ENCODE assay signal across 20 mouse cellular contexts in the genomic region with DNA sequence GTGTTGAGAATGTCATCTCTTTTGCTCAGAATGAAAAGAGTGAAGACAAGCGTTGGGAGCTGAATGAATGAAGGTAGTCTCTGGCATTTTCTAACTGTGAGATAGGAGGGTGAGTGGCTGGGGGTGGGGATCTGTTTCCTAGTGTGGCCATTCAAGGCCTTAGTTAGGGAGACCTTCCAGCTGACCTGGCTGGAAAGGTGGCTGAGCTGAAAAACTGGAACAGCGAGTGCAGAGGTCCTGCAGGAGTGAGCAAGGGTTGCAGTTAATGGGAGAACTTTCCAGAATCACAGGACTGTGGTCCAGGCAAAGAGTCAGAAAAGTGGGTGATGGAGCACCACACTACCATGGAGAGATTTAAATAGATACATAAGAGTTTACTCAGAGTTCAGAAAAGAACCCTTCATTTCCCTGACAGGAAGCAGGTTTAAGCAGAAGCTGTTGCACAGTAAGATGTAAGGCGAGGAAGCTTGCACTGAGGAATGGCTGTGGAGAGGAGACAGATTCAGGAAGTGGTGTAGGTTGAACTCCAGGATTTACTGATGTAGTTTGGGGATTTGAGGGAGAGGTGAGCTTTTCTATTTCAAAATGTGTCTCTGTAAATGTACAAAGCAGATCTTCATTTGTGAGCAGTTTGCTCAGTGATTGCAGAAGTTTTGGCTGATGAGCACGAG. TPM values are rescaled to one million over a fixed set of nuclear protein-coding genes. Genes with fewer than 3 reads are reported as not detected.
DNase-seq lines count a peak whose midpoint lies in the region; ATAC-seq lines count a peak whose summit lies in the region.
"Had no signal": no experiment of that assay in that cellular context is flagged by ENCODE, and none has a peak within 500 bp of the region (broad histone marks: within the 10 kb centered on the region; RNA-seq: fewer than 3 reads in every experiment).

No protein-coding gene starts in this region.

- H3K4me1 ChIP-seq in heart, embryonic 10.5 days = peaks cover 25% of the 10 kb centered on the region
- peaks cover 13% of the 10 kb centered on the region for H3K4me1 ChIP-seq in midbrain, embryonic 16.5 days (ENCODE audit: control insufficient read depth, insufficient read depth, low read length)
- H3K4me1 ChIP-seq in midbrain, embryonic 15.5 days = peaks cover 9% of the 10 kb centered on the region
- H3K4me1 ChIP-seq in kidney, embryonic 15.5 days = peaks cover 12% of the 10 kb centered on the region
- H3K4me1 ChIP-seq in intestine, embryonic 15.5 days (replicated peaks) = 0 out of 2 replicates have a peak, but pooled peaks cover 3% of the 10 kb centered on the region

- H3K27me3 ChIP-seq in heart, embryonic 10.5 days (ENCODE audit: insufficient read depth, poor library complexity, severe bottlenecking) = no peaks in the 10 kb centered on the region
- no peaks in the 10 kb centered on the region for H3K27me3 ChIP-seq in midbrain, embryonic 16.5 days (ENCODE audit: control insufficient read depth, insufficient read depth, low read depth, low read length)
- no peaks in the 10 kb centered on the region for H3K27me3 ChIP-seq in midbrain, embryonic 15.5 days (replicated peaks)
- H3K27me3 ChIP-seq in kidney, embryonic 15.5 days = no peaks in the 10 kb centered on the region
- no peaks in the 10 kb centered on the region for H3K27me3 ChIP-seq in intestine, embryonic 15.5 days (replicated peaks)
- H3K27me3 ChIP-seq: forebrain, embryonic 12.5 days; liver, embryonic 13.5 days; neural tube, embryonic 13.5 days had no signal

- no peak overlapping the region for H3K4me2 ChIP-seq in midbrain, embryonic 16.5 days (ENCODE audit: low read length)
- no peak overlapping the region for H3K4me2 ChIP-seq in midbrain, embryonic 15.5 days
- no peak overlapping the region for H3K4me2 ChIP-seq in kidney, embryonic 15.5 days
- no peak overlapping the region for H3K4me2 ChIP-seq in intestine, embryonic 15.5 days (replicated peaks)
- H3K4me2 ChIP-seq: forebrain, embryonic 12.5 days; hindbrain, embryonic 14.5 days; liver, embryonic 13.5 days; lung, embryonic 14.5 days; neural tube, embryonic 13.5 days had no signal

- ATAC-seq in midbrain, embryonic 16.5 days = no peak
- no peak for ATAC-seq in midbrain, embryonic 15.5 days (replicated peaks)
- no peak for ATAC-seq in kidney, embryonic 15.5 days (replicated peaks; ENCODE audit: low FRiP score)
- ATAC-seq in intestine, embryonic 15.5 days = no peak
- ATAC-seq: intestine, embryonic 16.5 days had no signal

- no peaks in the 10 kb centered on the region for H3K36me3 ChIP-seq in heart, embryonic 10.5 days
- no peaks in the 10 kb centered on the region for H3K36me3 ChIP-seq in midbrain, embryonic 16.5 days (ENCODE audit: control insufficient read depth, insufficient read depth, low read length)
- no peaks in the 10 kb centered on the region for H3K36me3 ChIP-seq in midbrain, embryonic 15.5 days (replicated peaks)
- H3K36me3 ChIP-seq in kidney, embryonic 15.5 days = no peaks in the 10 kb centered on the region
- H3K36me3 ChIP-seq in intestine, embryonic 15.5 days = no peaks in the 10 kb centered on the region
- H3K36me3 ChIP-seq: embryonic facial prominence, embryonic 10.5 days; forebrain, embryonic 12.5 days; liver, embryonic 13.5 days; midbrain, embryonic 10.5 days; neural tube, embryonic 13.5 days had no signal

- H3K9ac ChIP-seq in midbrain, embryonic 16.5 days (ENCODE audit: low read depth, low read length) = no peak overlapping the region
- H3K9ac ChIP-seq in midbrain, embryonic 15.5 days = no peak overlapping the region
- no peak overlapping the region for H3K9ac ChIP-seq in kidney, embryonic 15.5 days
- no peak overlapping the region for H3K9ac ChIP-seq in intestine, embryonic 15.5 days
- H3K9ac ChIP-seq: forebrain, embryonic 12.5 days; hindbrain, embryonic 14.5 days; liver, embryonic 13.5 days; lung, embryonic 14.5 days; neural tube, embryonic 13.5 days had no signal

- WGBS in heart, embryonic 10.5 days = 55% methylated on average over 4 of the region's 4 CpGs
- WGBS in midbrain, embryonic 16.5 days = 78% methylated on average over 4 of the region's 4 CpGs
- WGBS in midbrain, embryonic 15.5 days = 69% methylated on average over 4 of the region's 4 CpGs
- WGBS in kidney, embryonic 15.5 days = 65% methylated on average over 4 of the region's 4 CpGs
- 61% methylated on average over 4 of the region's 4 CpGs for WGBS in intestine, embryonic 15.5 days

- H3K4me3 ChIP-seq in heart, embryonic 10.5 days = no peak overlapping the region
- no peak overlapping the region for H3K4me3 ChIP-seq in midbrain, embryonic 16.5 days (ENCODE audit: low read depth, low read length)
- H3K4me3 ChIP-seq in midbrain, embryonic 15.5 days = no peak overlapping the region
- no peak overlapping the region for H3K4me3 ChIP-seq in kidney, embryonic 15.5 days (replicated peaks)
- no peak overlapping the region for H3K4me3 ChIP-seq in intestine, embryonic 15.5 days (replicated peaks)
- H3K4me3 ChIP-seq: embryonic facial prominence, embryonic 10.5 days; forebrain, embryonic 12.5 days; liver, embryonic 13.5 days; midbrain, embryonic 10.5 days; neural tube, embryonic 13.5 days had no signal

- H3K9me3 ChIP-seq in heart, embryonic 10.5 days = no peaks in the 10 kb centered on the region
- H3K9me3 ChIP-seq in midbrain, embryonic 16.5 days (replicated peaks; ENCODE audit: control insufficient read depth, low read length, poor library complexity, severe bottlenecking) = no peaks in the 10 kb centered on the region
- H3K9me3 ChIP-seq in midbrain, embryonic 15.5 days = no peaks in the 10 kb centered on the region
- H3K9me3 ChIP-seq in kidney, embryonic 15.5 days (replicated peaks) = no peaks in the 10 kb centered on the region
- no peaks in the 10 kb centered on the region for H3K9me3 ChIP-seq in intestine, embryonic 15.5 days
- H3K9me3 ChIP-seq: embryonic facial prominence, embryonic 10.5 days; forebrain, embryonic 12.5 days; liver, embryonic 13.5 days; midbrain, embryonic 10.5 days; neural tube, embryonic 13.5 days had no signal

- DNase-seq in heart, embryonic 10.5 days (ENCODE audit: low spot score) = no peak
- no peak for DNase-seq in heart, postnatal 36 days
- DNase-seq in adrenal gland, adult 8-10 months = no peak
- DNase-seq: cerebellum, adult 8-10 months; gastrocnemius, postnatal 25 days; heart, postnatal 10 days; liver, embryonic 13.5 days; lung, embryonic 14.5 days; right cerebral cortex, adult 18-20 months; thymus, postnatal 14 days had no signal

- intact Hi-C loops in heart, postnatal 36 days (cut with DNase I) = no loop called here

- H3K27ac ChIP-seq in heart, embryonic 10.5 days = peak overlapping the region; percentile 7
- H3K27ac ChIP-seq in midbrain, embryonic 16.5 days (ENCODE audit: low read length) = 0 out of 2 replicates have a peak overlapping the region, but pooled peaks have one; percentile 8
- H3K27ac ChIP-seq in midbrain, embryonic 15.5 days = no peak overlapping the region
- H3K27ac ChIP-seq in kidney, embryonic 15.5 days = peak overlapping the region; percentile 48; the same call in 1 of the 2 replicates
- H3K27ac ChIP-seq in intestine, embryonic 15.5 days = no peak overlapping the region
- H3K27ac ChIP-seq: embryonic facial prominence, embryonic 10.5 days; forebrain, embryonic 12.5 days; hindbrain, embryonic 14.5 days; liver, embryonic 13.5 days; midbrain, embryonic 10.5 days; neural tube, embryonic 13.5 days had no signal

RNA-seq across cellular contexts. Expression of gene Arhgap32, which starts 27.7 kb away (rescaled TPM):
- 2.8 and 4.3 TPM in 2 replicates for polyA plus RNA-seq in heart, embryonic 10.5 days (2016; fragmentation: Nextera tagmentation; extraction: Ambion mirVana)
- 10 to 100 TPM; 14.4 to 23.7 TPM for total RNA-seq in heart, postnatal 36 days (2021)
- polyA plus RNA-seq in midbrain, embryonic 16.5 days (2015; fragmentation: Nextera tagmentation; extraction: Ambion mirVana) = 10.9 and 11.3 TPM in 2 replicates
- 13.0 and 13.3 TPM in 2 replicates for polyA plus RNA-seq in midbrain, embryonic 15.5 days (2015; fragmentation: Nextera tagmentation; extraction: Ambion mirVana)
- polyA plus RNA-seq in kidney, embryonic 15.5 days (2015; fragmentation: Nextera tagmentation; extraction: Ambion mirVana) = 8.4 and 8.6 TPM in 2 replicates
- polyA plus RNA-seq in intestine, embryonic 15.5 days (2015; fragmentation: Nextera tagmentation; extraction: Ambion mirVana) = 9.7 and 10.0 TPM in 2 replicates
- total RNA-seq in adrenal gland, adult 8-10 months (2022) = 10 to 100 TPM; 46.2 to 73.2 (median 62.9) TPM

Comparison
In these comparisons a context has a peak if more than half of its experiments do, and no peak if none do; other contexts are left out.
1. H3K27ac ChIP-seq: peak in heart, embryonic 10.5 days (single experiment), midbrain, embryonic 16.5 days (single experiment) and kidney, embryonic 15.5 days (single experiment); none in midbrain, embryonic 15.5 days (single experiment) and intestine, embryonic 15.5 days (single experiment).